Mouse (Mus musculus) kidney, postnatal 36 days (tissue): ENCODE data around the gene Tyro3.

Experiments used
- DNase-seq, 2 experiments: peaks; one replicate each; pipeline ENCODE4 v3.0.0; 2021 to 2022; ENCODE audit warnings: mixed read lengths in 2 of 2

Gene Tyro3

GRCm38 (mm10) chr2:119804776-119805175, 7.2 kb downstream of the Tyro3 start:
- DNase-seq, result no peak

- DNase-seq, result no peak
Measured at GRCm38 (mm10) chr2:119805536-119805935, 8.0 kb downstream of the Tyro3 start.

GRCm38 (mm10) chr2:119808438-119808837, 10.9 kb downstream of the Tyro3 start:
- no peak for DNase-seq

- DNase-seq, result no peak
Measured at GRCm38 (mm10) chr2:119808881-119809280, 11.3 kb downstream of the Tyro3 start.

- no peak for DNase-seq
Measured at GRCm38 (mm10) chr2:119810890-119811289, 13.4 kb downstream of the Tyro3 start.

GRCm38 (mm10) chr2:119811490-119812146, 14.1 kb downstream of the Tyro3 start:
- no peak for DNase-seq

- DNase-seq, result no peak
Measured at GRCm38 (mm10) chr2:119814376-119814933, 16.9 kb downstream of the Tyro3 start.

GRCm38 (mm10) chr2:119816611-119817010, 19.1 kb downstream of the Tyro3 start:
- DNase-seq, result no peak

- DNase-seq, result no peak
Measured at GRCm38 (mm10) chr2:119817047-119817446, 19.5 kb downstream of the Tyro3 start.

GRCm38 (mm10) chr2:119818668-119819272, 21.2 kb downstream of the Tyro3 start:
- no peak for DNase-seq

GRCm38 (mm10) chr2:119821136-119821535, 23.6 kb downstream of the Tyro3 start:
- DNase-seq, result no peak

- no peak for DNase-seq
Measured at GRCm38 (mm10) chr2:119830579-119830978, 33.0 kb downstream of the Tyro3 start.

- no peak for DNase-seq
Measured at GRCm38 (mm10) chr2:119834231-119834630, 36.7 kb downstream of the Tyro3 start.

GRCm38 (mm10) chr2:119837616-119838015, 40.1 kb downstream of the Tyro3 start:
- no peak for DNase-seq

GRCm38 (mm10) chr2:119838363-119839156, 41.0 kb downstream of the Tyro3 start:
- DNase-seq, result no peak

- no peak for DNase-seq
Measured at GRCm38 (mm10) chr2:119840008-119840407, 42.5 kb downstream of the Tyro3 start.

- DNase-seq, result no peak
Measured at GRCm38 (mm10) chr2:119842000-119842399, 44.5 kb downstream of the Tyro3 start.

GRCm38 (mm10) chr2:119843526-119843925, 46.0 kb downstream of the Tyro3 start:
- DNase-seq, result no peak

GRCm38 (mm10) chr2:119845882-119846546, 48.5 kb downstream of the Tyro3 start:
- no peak for DNase-seq

- DNase-seq, result no peak
Measured at GRCm38 (mm10) chr2:119846929-119847328, 49.4 kb downstream of the Tyro3 start.

- DNase-seq, result no peak
Measured at GRCm38 (mm10) chr2:119853811-119854210, 56.3 kb downstream of the Tyro3 start.

- no peak for DNase-seq
Measured at GRCm38 (mm10) chr2:119855310-119855850, 57.8 kb downstream of the Tyro3 start.

- no peak for DNase-seq
Measured at GRCm38 (mm10) chr2:119857341-119857740, 59.8 kb downstream of the Tyro3 start.
